Mouse (Mus musculus): ENCODE data around the gene Gucy1b1. TPM values are rescaled to one million over a fixed set of nuclear protein-coding genes. Genes with fewer than 3 reads are reported as not detected.

The Gucy1b1 gene
- polyA plus RNA-seq (2012; rRNA removed) (7.2 and 7.4 TPM in 2 replicates), polyA plus RNA-seq (2014; fragmentation: Nextera tagmentation; extraction: Ambion mirVana) (9.6 and 10.1 TPM in 2 replicates)

DNA sequence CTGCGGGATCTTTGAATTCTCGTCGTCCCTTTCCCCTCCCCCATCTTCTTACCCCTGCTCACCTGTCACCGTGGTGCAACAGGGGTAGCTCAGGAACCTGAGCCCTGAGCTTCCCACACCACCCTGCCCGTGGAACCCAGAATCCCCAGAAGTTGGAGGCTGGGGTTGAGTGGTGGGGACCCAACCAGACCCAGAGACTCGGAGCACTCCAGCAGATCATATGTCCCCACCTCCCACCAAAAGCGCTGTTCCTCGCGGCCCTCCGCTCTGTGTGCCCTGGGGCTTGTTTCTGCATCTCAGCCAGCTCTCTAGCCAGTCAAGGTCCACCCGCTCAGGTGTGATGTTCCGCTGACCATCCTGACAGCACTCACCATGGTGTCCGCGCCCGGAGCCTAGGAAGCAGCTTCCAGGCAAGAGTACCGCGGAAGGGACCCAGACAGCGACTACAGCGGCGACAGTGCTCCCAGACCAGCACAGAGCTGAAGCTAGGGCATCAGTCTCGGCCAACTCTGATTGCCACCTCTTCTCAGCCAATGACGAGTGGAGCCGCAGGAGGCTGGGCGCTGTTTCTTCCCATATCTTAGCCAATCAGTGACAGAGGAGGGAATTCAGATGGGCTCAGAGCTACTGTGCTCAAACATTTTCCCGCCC is at the start of gene Gucy1b1:
Gene Gucy1b1, minus strand, starts transcription at position 489 of the 651 bp plus-strand sequence.
- Histone ChIP-seq H3K4me3 (replicated peaks; ENCODE audit: low read length) (peak within 1 kb of the TSS; percentile 41), H3K4me1 (ENCODE audit: control insufficient read depth, insufficient read depth, low read length) (peaks cover 3% of the 10 kb centered on the region; the same call in 1 of the 2 replicates), H3K36me3 (ENCODE audit: control insufficient read depth, insufficient read depth, low read length) (no peaks in the 10 kb centered on the region), H3K9me3 (ENCODE audit: control insufficient read depth, low read length) (no peaks in the 10 kb centered on the region), H3K4me2 (replicated peaks; ENCODE audit: low read depth, low read length, severe bottlenecking) (peak within 1 kb of the TSS; percentile 96), H3K9ac (ENCODE audit: low read depth, low read length, severe bottlenecking) (peak within 1 kb of the TSS; percentile 54), H3K27me3 (ENCODE audit: control insufficient read depth, insufficient read depth, low read length) (peaks cover 11% of the 10 kb centered on the region; the same call in 1 of the 2 replicates), H3K27ac (replicated peaks; ENCODE audit: low read depth, low read length) (no peak within 1 kb of the TSS)
- WGBS: 1% methylated on average over 25 of the region's 25 CpGs
- no peak for TF ChIP-seq POLR2A (IDR thresholded peaks at IDR 0.05; ENCODE audit: borderline replicate concordance, extremely low read depth, insufficient read depth, insufficient read length)
- peak; percentile 82 for DNase-seq (ENCODE audit: low spot score)
- peak; percentile 96 for ATAC-seq (ENCODE audit: low FRiP score, low read depth)

DNA sequence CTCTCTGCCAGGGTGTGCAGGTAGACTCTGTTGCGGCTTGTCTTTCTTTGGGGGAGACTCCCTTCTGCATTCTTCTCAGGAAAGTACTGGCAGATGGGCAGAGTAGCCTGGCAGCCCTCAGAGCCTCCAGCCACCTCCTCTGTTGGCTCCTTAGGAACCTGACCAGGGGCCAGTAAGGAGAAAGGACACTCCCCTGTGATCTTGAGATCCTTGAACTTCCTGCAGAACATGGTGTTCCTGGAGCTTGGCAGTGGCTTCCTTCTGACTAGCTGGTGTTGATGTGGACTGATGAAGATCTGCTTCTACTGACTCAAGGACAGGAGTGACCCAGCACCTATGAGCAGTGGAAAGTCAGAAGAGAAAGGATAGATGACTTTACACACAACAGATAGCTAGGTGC is 44.4 kb upstream of the Gucy1b1 start:
- 86% methylated on average over 1 of the region's 1 CpGs for WGBS
- TF ChIP-seq POLR2A (IDR thresholded peaks at IDR 0.05; ENCODE audit: borderline replicate concordance, extremely low read depth, insufficient read depth, insufficient read length): no peak
- no peaks in the 10 kb centered on the region for H3K9me3 ChIP-seq (ENCODE audit: control insufficient read depth, low read length)
- no peaks in the 10 kb centered on the region for H3K36me3 ChIP-seq (ENCODE audit: control insufficient read depth, insufficient read depth, low read length)
- no peak overlapping the region for H3K27ac ChIP-seq (replicated peaks; ENCODE audit: low read depth, low read length)
- H3K27me3 ChIP-seq (ENCODE audit: control insufficient read depth, insufficient read depth, low read length): no peaks in the 10 kb centered on the region
- no peaks in the 10 kb centered on the region for H3K4me1 ChIP-seq (ENCODE audit: control insufficient read depth, insufficient read depth, low read length)
- ATAC-seq (ENCODE audit: low FRiP score, low read depth) (no peak), DNase-seq (ENCODE audit: low spot score) (no peak)
- H3K4me2 ChIP-seq (replicated peaks; ENCODE audit: low read depth, low read length, severe bottlenecking): no peak overlapping the region
- no peak overlapping the region for H3K9ac ChIP-seq (ENCODE audit: low read depth, low read length, severe bottlenecking)
- H3K4me3 ChIP-seq (replicated peaks; ENCODE audit: low read length): no peak overlapping the region

DNA sequence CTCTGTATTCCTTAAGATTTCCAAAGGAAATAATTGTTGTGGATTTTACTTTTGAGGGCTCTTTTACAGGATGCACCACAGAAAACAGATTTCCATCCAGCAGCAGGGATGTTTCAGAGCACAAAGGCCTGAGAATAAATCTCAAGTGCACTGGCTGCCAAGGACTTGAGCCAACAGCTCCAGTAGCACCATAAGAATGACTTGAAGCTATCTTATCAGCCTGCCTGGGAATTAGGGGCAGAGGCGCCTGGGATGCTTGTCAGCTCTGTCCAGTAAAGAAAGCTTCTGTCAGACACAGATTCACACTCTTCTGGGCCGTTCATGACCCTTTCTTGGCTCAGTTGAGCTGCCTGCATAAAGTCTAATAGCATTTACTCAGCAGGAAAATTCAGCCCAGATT is 38.0 kb upstream of the Gucy1b1 start:
- 53% methylated on average over 2 of the region's 2 CpGs for WGBS
- Histone ChIP-seq H3K4me3 (replicated peaks; ENCODE audit: low read length) (no peak overlapping the region), H3K9ac (ENCODE audit: low read depth, low read length, severe bottlenecking) (no peak overlapping the region), H3K27ac (replicated peaks; ENCODE audit: low read depth, low read length) (no peak overlapping the region), H3K9me3 (ENCODE audit: control insufficient read depth, low read length) (no peaks in the 10 kb centered on the region), H3K4me2 (replicated peaks; ENCODE audit: low read depth, low read length, severe bottlenecking) (no peak overlapping the region), H3K4me1 (ENCODE audit: control insufficient read depth, insufficient read depth, low read length) (peaks cover 4% of the 10 kb centered on the region; the same call in 1 of the 2 replicates), H3K27me3 (ENCODE audit: control insufficient read depth, insufficient read depth, low read length) (no peaks in the 10 kb centered on the region), H3K36me3 (ENCODE audit: control insufficient read depth, insufficient read depth, low read length) (no peaks in the 10 kb centered on the region)
- ATAC-seq (ENCODE audit: low FRiP score, low read depth) (no peak), DNase-seq (ENCODE audit: low spot score) (no peak)
- TF ChIP-seq POLR2A (IDR thresholded peaks at IDR 0.05; ENCODE audit: borderline replicate concordance, extremely low read depth, insufficient read depth, insufficient read length): no peak

DNA sequence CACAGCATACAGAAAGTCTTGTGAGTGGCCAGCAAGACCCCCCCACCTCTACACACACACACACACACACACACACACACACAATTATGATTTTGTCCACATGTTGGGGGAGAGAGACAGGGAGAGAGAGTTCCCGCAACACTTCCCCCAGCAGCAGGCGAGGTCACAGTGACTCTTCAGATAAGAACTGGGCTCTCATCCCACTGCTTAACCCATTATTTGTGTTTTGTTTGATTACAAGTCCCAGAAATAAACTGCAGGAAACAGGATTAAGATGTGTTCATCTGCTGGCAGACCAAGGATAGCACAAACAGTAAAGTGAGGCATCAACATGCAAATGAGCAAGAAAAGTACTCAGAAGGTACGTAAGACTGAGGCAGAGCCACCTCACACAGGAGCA is 37.5 kb upstream of the Gucy1b1 start:
- ATAC-seq (ENCODE audit: low FRiP score, low read depth) (no peak), DNase-seq (ENCODE audit: low spot score) (no peak)
- Histone ChIP-seq H3K27ac (replicated peaks; ENCODE audit: low read depth, low read length) (no peak overlapping the region), H3K27me3 (ENCODE audit: control insufficient read depth, insufficient read depth, low read length) (no peaks in the 10 kb centered on the region), H3K36me3 (ENCODE audit: control insufficient read depth, insufficient read depth, low read length) (no peaks in the 10 kb centered on the region), H3K4me1 (ENCODE audit: control insufficient read depth, insufficient read depth, low read length) (peaks cover 4% of the 10 kb centered on the region; the same call in 1 of the 2 replicates), H3K4me2 (replicated peaks; ENCODE audit: low read depth, low read length, severe bottlenecking) (no peak overlapping the region), H3K9me3 (ENCODE audit: control insufficient read depth, low read length) (no peaks in the 10 kb centered on the region), H3K4me3 (replicated peaks; ENCODE audit: low read length) (no peak overlapping the region), H3K9ac (ENCODE audit: low read depth, low read length, severe bottlenecking) (no peak overlapping the region)
- no peak for TF ChIP-seq POLR2A (IDR thresholded peaks at IDR 0.05; ENCODE audit: borderline replicate concordance, extremely low read depth, insufficient read depth, insufficient read length)
- 75% methylated on average over 3 of the region's 3 CpGs for WGBS

DNA sequence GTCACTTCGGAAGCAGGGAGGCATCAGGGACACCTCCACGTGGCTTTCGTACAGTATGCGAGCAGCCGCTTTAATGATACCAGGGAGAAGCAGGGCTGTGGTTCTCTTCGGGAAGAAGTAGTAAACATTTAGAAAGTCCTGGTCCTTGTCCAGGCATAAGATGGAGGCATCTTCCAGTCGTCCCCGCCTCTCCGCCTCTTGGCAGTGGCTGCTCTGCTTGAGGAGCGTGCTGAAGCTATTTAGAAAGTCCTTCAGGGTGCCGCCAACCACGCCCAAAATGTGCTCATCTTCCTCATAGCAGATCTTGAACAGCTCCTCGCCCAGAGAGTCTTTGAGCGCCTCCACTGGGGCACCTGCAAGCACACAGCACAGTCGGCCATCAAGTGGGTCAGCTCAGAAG is 34.5 kb upstream of the Gucy1b1 start:
- DNase-seq (ENCODE audit: low spot score): no peak
- WGBS: 90% methylated on average over 15 of the region's 15 CpGs
- H3K4me1 ChIP-seq (ENCODE audit: control insufficient read depth, insufficient read depth, low read length): peaks cover 4% of the 10 kb centered on the region; the same call in 1 of the 2 replicates
- no peak overlapping the region for H3K4me3 ChIP-seq (replicated peaks; ENCODE audit: low read length)
- H3K27me3 ChIP-seq (ENCODE audit: control insufficient read depth, insufficient read depth, low read length): no peaks in the 10 kb centered on the region
- H3K27ac ChIP-seq (replicated peaks; ENCODE audit: low read depth, low read length): no peak overlapping the region
- H3K4me2 ChIP-seq (replicated peaks; ENCODE audit: low read depth, low read length, severe bottlenecking): no peak overlapping the region
- H3K36me3 ChIP-seq (ENCODE audit: control insufficient read depth, insufficient read depth, low read length): no peaks in the 10 kb centered on the region
- ATAC-seq (ENCODE audit: low FRiP score, low read depth): no peak
- TF ChIP-seq POLR2A (IDR thresholded peaks at IDR 0.05; ENCODE audit: borderline replicate concordance, extremely low read depth, insufficient read depth, insufficient read length): no peak
- H3K9me3 ChIP-seq (ENCODE audit: control insufficient read depth, low read length): no peaks in the 10 kb centered on the region
- no peak overlapping the region for H3K9ac ChIP-seq (ENCODE audit: low read depth, low read length, severe bottlenecking)
